14 mouse cellular contexts compared by ENCODE assay signal in the genomic region with DNA sequence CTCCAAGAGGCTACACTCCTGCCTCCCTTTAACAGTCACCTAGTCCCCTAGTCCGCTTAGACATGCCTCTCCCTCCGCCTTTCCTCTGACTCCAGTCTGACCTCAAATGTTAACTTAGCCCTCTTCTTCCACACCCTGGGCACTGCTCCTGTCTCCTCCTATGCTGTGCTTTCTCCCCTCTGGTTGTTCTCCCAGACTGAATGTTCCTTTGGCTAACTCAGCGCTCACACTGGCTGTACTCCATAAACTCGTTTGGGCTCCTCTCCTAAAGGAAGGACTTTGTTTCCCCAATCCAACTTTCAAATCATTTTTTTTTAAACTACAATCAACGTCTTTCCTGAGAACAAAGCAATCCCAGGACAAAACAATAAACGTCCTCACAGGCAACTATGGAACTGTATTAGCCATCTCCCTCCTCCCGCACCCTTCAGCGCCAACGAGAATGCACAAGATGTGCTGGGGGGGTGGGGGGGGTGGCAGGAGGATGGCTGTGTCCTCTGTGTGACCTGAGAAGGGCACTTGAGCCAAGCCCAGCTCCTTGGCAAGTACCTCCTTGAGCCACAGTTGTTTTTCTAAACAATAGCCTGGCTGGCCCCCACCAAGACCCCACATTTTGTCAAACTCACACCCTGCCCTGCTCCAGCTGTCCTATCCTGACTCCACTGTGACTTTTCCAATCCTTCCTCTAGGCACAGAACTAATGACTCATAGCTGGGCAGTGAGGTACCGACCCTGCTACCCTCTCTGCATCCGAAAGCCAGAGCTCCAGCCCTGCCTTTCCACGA. TPM values are rescaled to one million over a fixed set of nuclear protein-coding genes. Genes with fewer than 3 reads are reported as not detected.
DNase-seq lines count a peak whose midpoint lies in the region; ATAC-seq lines count a peak whose summit lies in the region.
"Had no signal": no experiment of that assay in that cellular context is flagged by ENCODE, and none has a peak within 500 bp of the region (broad histone marks: within the 10 kb centered on the region; RNA-seq: fewer than 3 reads in every experiment).

No protein-coding gene starts in this region.

- DNase-seq in adrenal gland, postnatal 25 days: peak; percentile 13
- no peak for DNase-seq in adrenal gland, postnatal 4 days (ENCODE audit: low spot score in 2 of 2)
- peak; percentile 59 for DNase-seq in kidney, postnatal 14 days
- no peak for DNase-seq in kidney, adult 11 months
- peak; percentile 33 for DNase-seq in heart, postnatal 25 days (ENCODE audit: low spot score)
- DNase-seq in skeletal muscle tissue, adult 2 months (ENCODE audit: low read depth, low spot score): peak; percentile 45
- DNase-seq in testis, postnatal 14 days (ENCODE audit: low spot score): no peak
- DNase-seq: B cell, adult 2 months; cerebellum, adult 2 months; layer of hippocampus, adult 9-11 months; thymus, postnatal 4 days had no signal

- intact Hi-C loops in heart, postnatal 25 days (cut with DNase I): no loop called here

- no peak for ATAC-seq in CD4-positive, CD25-positive, alpha-beta regulatory T cell, adult 4 months
- ATAC-seq: forebrain, embryonic 14.5 days; liver, embryonic 12.5 days had no signal

RNA-seq across cellular contexts. Expression of gene Errfi1, which starts 34.4 kb away (rescaled TPM):
- 23.4 and 32.5 TPM in 2 replicates for total RNA-seq in adrenal gland, postnatal 25 days (2021)
- total RNA-seq in adrenal gland, postnatal 4 days (2021): 10 to 100 TPM; 26.9 to 39.3 TPM
- total RNA-seq in heart, postnatal 25 days (2021): 10 to 100 TPM; 15.0 to 16.6 TPM
- 1 to 10 TPM; 1.4 to 2.7 TPM for polyA plus RNA-seq in CD4-positive, CD25-positive, alpha-beta regulatory T cell, adult 4 months (2017; shearing (Covaris generic))

Comparison
In these comparisons a context has a peak if more than half of its experiments do, and no peak if none do; other contexts are left out.
1. DNase-seq: peak in adrenal gland, postnatal 25 days (single experiment), kidney, postnatal 14 days (single experiment), heart, postnatal 25 days (single experiment) and skeletal muscle tissue, adult 2 months (single experiment); none in adrenal gland, postnatal 4 days (0 of 2), kidney, adult 11 months (single experiment) and testis, postnatal 14 days (single experiment).